Mouse (Mus musculus) kidney, adult 2 months (tissue): ENCODE results near the gene Wipi2. TPM values are rescaled to one million over a fixed set of nuclear protein-coding genes. Genes with fewer than 3 reads are reported as not detected.
A peak's percentile ranks its signal among the peaks of the same experiment; 100 is the strongest.

Experiments used
- DNase-seq: peaks from one replicate; pipeline ENCODE4 v3.0.0; 2021
- H3K27ac ChIP-seq: fragments of 200-500 bp; 2 replicates; pipeline ENCODE4 v1.5.1; 2012; ENCODE audit warnings: low read depth, low read length, control low read depth, inconsistent platforms; ENCODE audit not compliant: insufficient read depth
- H3K27me3 ChIP-seq: fragments of 200-500 bp; replicated peaks from 2 replicates; pipeline ENCODE4 v1.6.1; 2012; ENCODE audit warnings: mild to moderate bottlenecking, moderate library complexity, low read length, inconsistent platforms; ENCODE audit not compliant: control insufficient read depth, insufficient read depth
- H3K36me3 ChIP-seq: fragments of 200-500 bp; 2 replicates; pipeline ENCODE4 v1.6.1; 2012; ENCODE audit warnings: mild to moderate bottlenecking, moderate library complexity, low read length, inconsistent platforms; ENCODE audit not compliant: control insufficient read depth, insufficient read depth
- H3K4me1 ChIP-seq: fragments of 200-500 bp; 2 replicates; pipeline ENCODE4 v1.6.1; 2011; ENCODE audit warnings: low read length; ENCODE audit not compliant: control insufficient read depth, insufficient read depth
- H3K4me3 ChIP-seq: fragments of 200-500 bp; 2 replicates; pipeline ENCODE4 v1.5.1; 2011; ENCODE audit warnings: mild to moderate bottlenecking, low read depth, low read length, control low read depth; ENCODE audit not compliant: insufficient read depth
- CTCF ChIP-seq: fragments of 200-500 bp; conservative IDR thresholded peaks from 2 replicates; pipeline ENCODE4 v1.5.1; 2011; ENCODE audit warnings: low read depth, mild to moderate bottlenecking, control low read depth, low read length, moderate library complexity, mixed read lengths; ENCODE audit not compliant: insufficient read depth, insufficient read length
- POLR2A ChIP-seq: fragments of 200-500 bp; IDR thresholded peaks from one replicate; pipeline ENCODE4 v1.6.1; 2011; ENCODE audit warnings: low read depth, low read length, control low read depth
- WGBS: fragments of 180-500 bp; shearing (Covaris S2); methylation state at CpG from one replicate; pipeline ENCODE4 v1.1.7; 2018; 5-methylcytosine and 5-hydroxymethylcytosine counted together
- polyA plus RNA-seq: library from polyadenylated mRNA; depleted of rRNA; stranded (reverse); fragments of >200 nt; gene quantifications from 2 replicates; pipeline ENCODE4 v1.2.3, GENCODE M21; 2012

Gene Wipi2
- polyA plus RNA-seq, 1 experiment = 61.0 TPM

- Histone ChIP-seq H3K4me3 (no peak overlapping the region), H3K27ac (no peak overlapping the region), H3K27me3 (no peaks in the 10 kb centered on the region), H3K4me1 (no peaks in the 10 kb centered on the region), H3K36me3 (peaks cover 5% of the 10 kb centered on the region)
- 78% methylated on average over 7 of the region's 7 CpGs for WGBS
- DNase-seq = no peak
- TF ChIP-seq CTCF (peak; percentile 31; the same call in 1 of the 2 replicates), POLR2A (no peak)
Observed at GRCm38 (mm10) chr5:142669726-142670125, 42.2 kb downstream of the Wipi2 start.

- Histone ChIP-seq H3K27me3 (no peaks in the 10 kb centered on the region), H3K4me3 (no peak overlapping the region), H3K27ac (no peak overlapping the region), H3K36me3 (no peaks in the 10 kb centered on the region), H3K4me1 (no peaks in the 10 kb centered on the region)
- TF ChIP-seq CTCF (peak; percentile 40; the same call in 1 of the 2 replicates), POLR2A (no peak)
- DNase-seq = no peak
- WGBS = 27% methylated on average over 5 of the region's 5 CpGs
Observed at GRCm38 (mm10) chr5:142673082-142673481, 45.6 kb downstream of the Wipi2 start.

- 43% methylated on average over 7 of the region's 7 CpGs for WGBS
- Histone ChIP-seq H3K27me3 (no peaks in the 10 kb centered on the region), H3K27ac (no peak overlapping the region), H3K36me3 (no peaks in the 10 kb centered on the region), H3K4me3 (no peak overlapping the region), H3K4me1 (no peaks in the 10 kb centered on the region)
- TF ChIP-seq CTCF = no peak
- TF ChIP-seq POLR2A = no peak
- no peak for DNase-seq
Observed at GRCm38 (mm10) chr5:142678141-142678571, 50.7 kb downstream of the Wipi2 start.

GRCm38 (mm10) chr5:142679065-142679464 lies 51.6 kb downstream of the Wipi2 start:
- H3K27me3 ChIP-seq = no peaks in the 10 kb centered on the region
- H3K4me1 ChIP-seq = no peaks in the 10 kb centered on the region
- TF ChIP-seq POLR2A = no peak
- TF ChIP-seq CTCF = no peak
- no peaks in the 10 kb centered on the region for H3K36me3 ChIP-seq
- WGBS = 93% methylated on average over 1 of the region's 1 CpGs
- no peak overlapping the region for H3K27ac ChIP-seq
- no peak for DNase-seq
- H3K4me3 ChIP-seq = no peak overlapping the region

GRCm38 (mm10) chr5:142681911-142682310 lies 54.4 kb downstream of the Wipi2 start:
- 55% methylated on average over 3 of the region's 3 CpGs for WGBS

GRCm38 (mm10) chr5:142682529-142682928 lies 55.0 kb downstream of the Wipi2 start:
- whole genome bisulfite sequencing = 92% methylated on average over 5 of the region's 5 CpGs
- H3K4me1 ChIP-seq = no peaks in the 10 kb centered on the region
- DNase-seq = no peak
- H3K4me3 ChIP-seq = no peak overlapping the region
- no peak overlapping the region for H3K27ac ChIP-seq
- H3K27me3 ChIP-seq = no peaks in the 10 kb centered on the region
- TF ChIP-seq CTCF (no peak), POLR2A (no peak)
- H3K36me3 ChIP-seq = no peaks in the 10 kb centered on the region

More at GRCm38 (mm10) chr5:142681911-142682310, 54.4 kb downstream of the Wipi2 start:
- Histone ChIP-seq H3K4me1 (no peaks in the 10 kb centered on the region), H3K27me3 (no peaks in the 10 kb centered on the region), H3K4me3 (no peak overlapping the region), H3K36me3 (no peaks in the 10 kb centered on the region), H3K27ac (no peak overlapping the region)
- TF ChIP-seq CTCF = no peak
- no peak for TF ChIP-seq POLR2A
- peak; percentile 13 for DNase-seq

GRCm38 (mm10) chr5:142688866-142689265 lies 61.4 kb downstream of the Wipi2 start:
- TF ChIP-seq CTCF (no peak), POLR2A (no peak)
- Histone ChIP-seq H3K4me3 (no peak overlapping the region), H3K36me3 (no peaks in the 10 kb centered on the region), H3K4me1 (no peaks in the 10 kb centered on the region), H3K27ac (no peak overlapping the region), H3K27me3 (no peaks in the 10 kb centered on the region)
- no peak for DNase-seq
- 53% methylated on average over 6 of the region's 6 CpGs for WGBS
